ENCODE assay signal across 19 mouse cellular contexts in the genomic region with DNA sequence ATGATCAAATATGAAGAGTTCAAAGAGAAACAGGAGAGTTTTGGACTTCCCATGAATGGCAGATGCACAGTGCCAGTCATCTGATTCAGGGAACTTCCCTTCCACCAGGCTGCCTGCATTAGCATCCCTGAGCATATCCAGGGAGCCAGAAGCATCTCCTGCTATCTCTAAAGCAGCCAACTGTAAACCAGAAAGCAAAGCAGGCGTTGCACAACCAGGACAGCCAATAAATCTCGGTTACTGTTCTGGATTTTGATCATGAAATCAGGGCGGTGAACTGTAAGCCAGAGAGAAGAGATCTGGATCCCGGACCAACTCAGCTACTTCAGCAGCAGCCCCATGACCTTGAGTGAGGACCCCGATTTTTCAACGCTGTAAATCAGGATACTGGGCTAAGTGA.
DNase-seq lines count a peak whose midpoint lies in the region; ATAC-seq and TF ChIP-seq lines count a peak whose summit lies in the region.
"Had no signal": no experiment of that assay in that cellular context is flagged by ENCODE, and none has a peak within 500 bp of the region (broad histone marks: within the 10 kb centered on the region; RNA-seq: fewer than 3 reads in every experiment).

No protein-coding gene starts in this region.

- TF ChIP-seq EP300 in heart, adult 2 months (IDR thresholded peaks at IDR 0.05; ENCODE audit: insufficient read depth, low read depth, low read length) = no peak

- 74% methylated on average over 6 of the region's 6 CpGs for WGBS in heart, adult 2 months
- 39% methylated on average over 6 of the region's 6 CpGs for WGBS in kidney, embryonic 14.5 days
- 29% methylated on average over 6 of the region's 6 CpGs for WGBS in kidney, postnatal 0 days
- 92% methylated on average over 6 of the region's 6 CpGs for WGBS in midbrain, embryonic 14.5 days

- no peak overlapping the region for H3K4me3 ChIP-seq in heart, adult 2 months
- no peak overlapping the region for H3K4me3 ChIP-seq in kidney, embryonic 14.5 days (ENCODE audit: low read length)
- H3K4me3 ChIP-seq in kidney, postnatal 0 days (replicated peaks; ENCODE audit: low read depth, low read length) = no peak overlapping the region
- H3K4me3 ChIP-seq in midbrain, embryonic 14.5 days (replicated peaks; ENCODE audit: low read depth, low read length) = no peak overlapping the region
- H3K4me3 ChIP-seq: embryonic facial prominence, embryonic 10.5 days; forebrain, embryonic 12.5 days; limb, embryonic 12.5 days; lung, embryonic 15.5 days; neural tube, embryonic 12.5 days had no signal

- 0 out of 2 replicates have a peak, but pooled peaks have one; percentile 36 for ATAC-seq in kidney, embryonic 14.5 days (ENCODE audit: low FRiP score, low TSS enrichment)
- ATAC-seq in kidney, postnatal 0 days (replicated peaks; ENCODE audit: low FRiP score, low read depth) = no peak
- no peak for ATAC-seq in midbrain, embryonic 14.5 days (ENCODE audit: low FRiP score, low TSS enrichment)
- ATAC-seq: hindbrain, embryonic 16.5 days had no signal

- peak overlapping the region; percentile 26 for H3K27ac ChIP-seq in heart, adult 2 months
- H3K27ac ChIP-seq in kidney, embryonic 14.5 days (ENCODE audit: low read depth, low read length) = peak overlapping the region; percentile 17; the same call in 1 of the 2 replicates
- peak overlapping the region; percentile 60 for H3K27ac ChIP-seq in kidney, postnatal 0 days
- no peak overlapping the region for H3K27ac ChIP-seq in midbrain, embryonic 14.5 days (replicated peaks; ENCODE audit: low read depth, low read length)
- H3K27ac ChIP-seq: embryonic facial prominence, embryonic 10.5 days; forebrain, embryonic 12.5 days; limb, embryonic 12.5 days; liver, embryonic 14.5 days; lung, embryonic 15.5 days; neural tube, embryonic 12.5 days had no signal

- no peaks in the 10 kb centered on the region for H3K27me3 ChIP-seq in heart, adult 2 months (ENCODE audit: control insufficient read depth, insufficient read depth, low read length)
- no peaks in the 10 kb centered on the region for H3K27me3 ChIP-seq in kidney, embryonic 14.5 days (ENCODE audit: control insufficient read depth, insufficient read depth, low read length)
- no peaks in the 10 kb centered on the region for H3K27me3 ChIP-seq in kidney, postnatal 0 days (ENCODE audit: insufficient read depth, low read length)
- H3K27me3 ChIP-seq in midbrain, embryonic 14.5 days (ENCODE audit: control insufficient read depth, insufficient read depth, low read length) = no peaks in the 10 kb centered on the region
- H3K27me3 ChIP-seq: forebrain, embryonic 12.5 days; limb, embryonic 12.5 days; lung, embryonic 15.5 days; neural tube, embryonic 12.5 days had no signal

- intact Hi-C loops in heart, adult 2 months (cut with DNase I) = no loop called here

- H3K9me3 ChIP-seq in kidney, embryonic 14.5 days (ENCODE audit: control insufficient read depth, low read length) = no peaks in the 10 kb centered on the region
- no peaks in the 10 kb centered on the region for H3K9me3 ChIP-seq in kidney, postnatal 0 days (replicated peaks; ENCODE audit: low read length)
- no peaks in the 10 kb centered on the region for H3K9me3 ChIP-seq in midbrain, embryonic 14.5 days (ENCODE audit: control insufficient read depth, low read length)
- H3K9me3 ChIP-seq: embryonic facial prominence, embryonic 10.5 days; forebrain, embryonic 12.5 days; limb, embryonic 12.5 days; lung, embryonic 15.5 days; neural tube, embryonic 12.5 days had no signal

- no peak for DNase-seq in heart, adult 2 months
- no peak for DNase-seq in heart, adult 9 months (ENCODE audit: low spot score in 2 of 2)
- no peak for DNase-seq in kidney, adult 8-10 months
- peak; percentile 27 for DNase-seq in adrenal gland, postnatal 14 days
- DNase-seq in kidney, postnatal 0 days (ENCODE audit: low spot score) = peak; percentile 46
- no peak for DNase-seq in midbrain, embryonic 14.5 days
- DNase-seq: cerebellum, adult 9-10 months; lung, postnatal 4 days; right cerebral cortex, postnatal 4 days; thymus, adult 2 months had no signal

- peaks cover 4% of the 10 kb centered on the region for H3K79me2 ChIP-seq in heart, adult 2 months (replicated peaks; ENCODE audit: control insufficient read depth, insufficient read depth, low read length)

- peaks cover 11% of the 10 kb centered on the region for H3K4me1 ChIP-seq in heart, adult 2 months (ENCODE audit: control insufficient read depth, insufficient read depth, low read length)
- peaks cover 12% of the 10 kb centered on the region for H3K4me1 ChIP-seq in kidney, embryonic 14.5 days (ENCODE audit: control insufficient read depth, insufficient read depth, low read length)
- H3K4me1 ChIP-seq in kidney, postnatal 0 days (replicated peaks; ENCODE audit: insufficient read depth, low read length) = peaks cover 17% of the 10 kb centered on the region
- peaks cover 3% of the 10 kb centered on the region; the same call in 1 of the 2 replicates for H3K4me1 ChIP-seq in midbrain, embryonic 14.5 days (ENCODE audit: control insufficient read depth, insufficient read depth, low read length)

- no peak overlapping the region for H3K9ac ChIP-seq in heart, adult 2 months (ENCODE audit: low read depth, low read length)
- no peak overlapping the region for H3K9ac ChIP-seq in kidney, embryonic 14.5 days (ENCODE audit: low read depth, low read length)
- H3K9ac ChIP-seq in kidney, postnatal 0 days (ENCODE audit: low read depth, low read length) = no peak overlapping the region
- H3K9ac ChIP-seq in midbrain, embryonic 14.5 days (replicated peaks; ENCODE audit: low read length) = no peak overlapping the region
- H3K9ac ChIP-seq: forebrain, embryonic 12.5 days; limb, embryonic 12.5 days; liver, embryonic 14.5 days; lung, embryonic 15.5 days; neural tube, embryonic 12.5 days had no signal

- no peak for TF ChIP-seq CTCF in heart, adult 2 months (IDR thresholded peaks at IDR 0.05)
- TF ChIP-seq CTCF in kidney, postnatal 0 days (IDR thresholded peaks at IDR 0.05; ENCODE audit: low read depth) = no peak

- H3K36me3 ChIP-seq in heart, adult 2 months (ENCODE audit: control insufficient read depth, insufficient read depth, low read length) = peaks cover 6% of the 10 kb centered on the region
- no peaks in the 10 kb centered on the region for H3K36me3 ChIP-seq in kidney, embryonic 14.5 days (ENCODE audit: control insufficient read depth, insufficient read depth, low read length)
- H3K36me3 ChIP-seq in kidney, postnatal 0 days (ENCODE audit: insufficient read depth, low read length) = no peaks in the 10 kb centered on the region
- no peaks in the 10 kb centered on the region for H3K36me3 ChIP-seq in midbrain, embryonic 14.5 days (ENCODE audit: control insufficient read depth, insufficient read depth, low read length)
- H3K36me3 ChIP-seq: embryonic facial prominence, embryonic 10.5 days; forebrain, embryonic 12.5 days; limb, embryonic 12.5 days; lung, embryonic 15.5 days; neural tube, embryonic 12.5 days had no signal

- no peak overlapping the region for H3K4me2 ChIP-seq in kidney, embryonic 14.5 days (replicated peaks; ENCODE audit: low read depth, low read length)
- no peak overlapping the region for H3K4me2 ChIP-seq in kidney, postnatal 0 days (ENCODE audit: low read length)
- H3K4me2 ChIP-seq in midbrain, embryonic 14.5 days (ENCODE audit: low read length) = no peak overlapping the region
- H3K4me2 ChIP-seq: forebrain, embryonic 12.5 days; limb, embryonic 12.5 days; lung, embryonic 15.5 days; midbrain, embryonic 11.5 days; neural tube, embryonic 12.5 days had no signal

- no peak for TF ChIP-seq POLR2A in heart, adult 2 months (IDR thresholded peaks at IDR 0.05; ENCODE audit: insufficient read depth, low read depth, low read length)

Comparison
In these comparisons a context has a peak if more than half of its experiments do, and no peak if none do; other contexts are left out.
1. DNase-seq: peak in adrenal gland, postnatal 14 days (single experiment) and kidney, postnatal 0 days (single experiment); none in heart, adult 2 months (0 of 2), heart, adult 9 months (0 of 2), kidney, adult 8-10 months (0 of 2) and midbrain, embryonic 14.5 days (single experiment).